Mouse (Mus musculus) embryonic facial prominence, embryonic 14.5 days (tissue): ENCODE measurements at regions not wholly inside any gene's neighbourhood (a gene's known extent, or its start where the extent isn't known, plus 50 kb on each side); places are given as distances from the start of the nearest gene placed in this dataset.
A peak's percentile ranks its signal among the peaks of the same experiment; 100 is the strongest.

Experiments
- ATAC-seq: fragments of 200-750 bp; cut with Nextera tagmentation; 2 replicates; pipeline ENCODE4 v1.8.0; 2017; ENCODE audit warnings: low read depth, moderate number of reproducible peaks, moderate TSS enrichment
- DNase-seq: peaks from one replicate; pipeline ENCODE4 v3.0.0-alpha.2; 2015; ENCODE audit warnings: low spot score
- H3K27ac ChIP-seq: fragments of 300-500 bp; sonication (generic); replicated peaks from 2 replicates; pipeline ENCODE4 v1.5.1; 2014; ENCODE audit warnings: low read depth, mild to moderate bottlenecking, low read length, moderate library complexity
- H3K27me3 ChIP-seq: fragments of 300-500 bp; sonication (generic); replicated peaks from 2 replicates; pipeline ENCODE4 v1.6.1; 2014; ENCODE audit warnings: low read length; ENCODE audit not compliant: control insufficient read depth, insufficient read depth
- H3K36me3 ChIP-seq: fragments of 300-500 bp; sonication (generic); 2 replicates; pipeline ENCODE4 v1.6.1; 2014; ENCODE audit warnings: low read length, mixed read lengths; ENCODE audit not compliant: control insufficient read depth, insufficient read depth
- H3K4me1 ChIP-seq: fragments of 300-500 bp; sonication (generic); 2 replicates; pipeline ENCODE4 v1.6.1; 2014; ENCODE audit warnings: antibody characterized with exemption, low read length; ENCODE audit not compliant: control insufficient read depth, insufficient read depth
- H3K4me2 ChIP-seq: fragments of 300-500 bp; sonication (generic); 2 replicates; pipeline ENCODE4 v1.6.1; 2014; ENCODE audit warnings: low read depth, mild to moderate bottlenecking, low read length, moderate library complexity, mixed read lengths
- H3K4me3 ChIP-seq: fragments of 300-500 bp; sonication (generic); 2 replicates; pipeline ENCODE4 v1.5.1; 2014; ENCODE audit warnings: low read depth, mild to moderate bottlenecking, low read length
- H3K9ac ChIP-seq: fragments of 300-500 bp; sonication (generic); 2 replicates; pipeline ENCODE4 v1.6.1; 2014; ENCODE audit warnings: low read depth, mild to moderate bottlenecking, low read length, moderate library complexity, mixed read lengths
- H3K9me3 ChIP-seq: fragments of 300-500 bp; sonication (generic); 2 replicates; pipeline ENCODE4 v1.6.1; 2016; ENCODE audit warnings: low read length; ENCODE audit not compliant: control insufficient read depth
- WGBS: fragments of 180-500 bp; shearing (Covaris S2); extraction: QIAGEN DNeasy Blood & Tissue Kit; methylation state at CpG from one replicate; pipeline ENCODE4 v1.1.7; 2014; 5-methylcytosine and 5-hydroxymethylcytosine counted together

DNA sequence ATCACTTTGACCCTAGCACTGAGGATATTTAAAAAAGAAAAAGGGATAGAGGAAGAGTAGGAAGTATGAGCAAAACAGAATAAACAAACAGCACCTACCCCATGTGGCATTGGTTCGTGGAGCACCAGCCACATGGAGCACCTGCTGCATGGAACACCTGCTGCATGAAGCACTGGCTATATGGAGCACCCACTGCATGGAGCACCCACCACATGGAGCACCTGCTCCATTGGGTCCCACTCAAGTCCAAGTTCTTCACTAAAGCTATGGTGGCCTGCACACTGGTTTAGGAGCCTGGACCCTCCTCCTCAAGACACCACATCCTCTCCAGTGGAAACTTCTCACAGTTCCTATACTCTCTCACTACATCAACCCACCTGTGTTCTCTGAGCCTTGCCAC lies 166.4 kb upstream of the Zmiz1 start:
- ATAC-seq = no peak
- no peaks in the 10 kb centered on the region for H3K9me3 ChIP-seq

DNA sequence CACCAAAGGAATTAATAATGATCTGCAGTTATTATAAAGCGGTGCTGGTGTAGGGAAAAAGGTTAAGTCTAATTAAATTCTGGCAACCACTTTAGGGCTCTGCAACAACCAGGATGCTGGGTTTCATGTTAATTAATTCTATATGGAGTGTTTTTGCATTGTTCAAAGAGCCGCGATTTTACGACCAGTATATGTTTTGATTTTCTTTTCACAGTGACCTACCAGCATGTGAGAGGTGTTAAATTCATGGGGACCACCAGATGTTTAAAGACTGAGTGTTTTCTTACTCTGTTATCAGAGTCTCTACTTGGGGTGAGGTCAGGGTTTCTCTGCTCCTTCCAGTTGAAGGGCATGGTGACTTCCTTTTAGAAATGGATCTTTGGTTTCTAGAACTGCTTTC lies 164.8 kb upstream of the Zmiz1 start:
- no peaks in the 10 kb centered on the region for H3K9me3 ChIP-seq
- no peaks in the 10 kb centered on the region for H3K4me1 ChIP-seq
- no peak overlapping the region for H3K4me3 ChIP-seq
- H3K9ac ChIP-seq = no peak overlapping the region
- H3K4me2 ChIP-seq = no peak overlapping the region
- WGBS = 71% methylated on average over 4 of the region's 4 CpGs
- DNase-seq = no peak
- ATAC-seq = no peak
- H3K27ac ChIP-seq = no peak overlapping the region
- H3K36me3 ChIP-seq = no peaks in the 10 kb centered on the region
- H3K27me3 ChIP-seq = no peaks in the 10 kb centered on the region

More for the DNA sequence above, 166.4 kb upstream of the Zmiz1 start:
- H3K36me3 ChIP-seq = no peaks in the 10 kb centered on the region
- no peaks in the 10 kb centered on the region for H3K27me3 ChIP-seq
- no peak overlapping the region for H3K4me2 ChIP-seq
- H3K4me3 ChIP-seq = no peak overlapping the region
- DNase-seq = no peak
- no peak overlapping the region for H3K27ac ChIP-seq
- H3K9ac ChIP-seq = no peak overlapping the region
- no peaks in the 10 kb centered on the region for H3K4me1 ChIP-seq
- WGBS = 52% methylated on average over 1 of the region's 1 CpGs

GRCm38 (mm10) chr14:25295688-25296350 lies 163.2 kb upstream of the Zmiz1 start:
- Histone ChIP-seq H3K27ac (no peak overlapping the region), H3K36me3 (no peaks in the 10 kb centered on the region), H3K4me1 (no peaks in the 10 kb centered on the region), H3K9ac (no peak overlapping the region), H3K27me3 (no peaks in the 10 kb centered on the region), H3K4me3 (no peak overlapping the region), H3K9me3 (no peaks in the 10 kb centered on the region), H3K4me2 (no peak overlapping the region)
- 42% methylated on average over 4 of the region's 5 CpGs for WGBS
- no peak for DNase-seq
- ATAC-seq = no peak

DNA sequence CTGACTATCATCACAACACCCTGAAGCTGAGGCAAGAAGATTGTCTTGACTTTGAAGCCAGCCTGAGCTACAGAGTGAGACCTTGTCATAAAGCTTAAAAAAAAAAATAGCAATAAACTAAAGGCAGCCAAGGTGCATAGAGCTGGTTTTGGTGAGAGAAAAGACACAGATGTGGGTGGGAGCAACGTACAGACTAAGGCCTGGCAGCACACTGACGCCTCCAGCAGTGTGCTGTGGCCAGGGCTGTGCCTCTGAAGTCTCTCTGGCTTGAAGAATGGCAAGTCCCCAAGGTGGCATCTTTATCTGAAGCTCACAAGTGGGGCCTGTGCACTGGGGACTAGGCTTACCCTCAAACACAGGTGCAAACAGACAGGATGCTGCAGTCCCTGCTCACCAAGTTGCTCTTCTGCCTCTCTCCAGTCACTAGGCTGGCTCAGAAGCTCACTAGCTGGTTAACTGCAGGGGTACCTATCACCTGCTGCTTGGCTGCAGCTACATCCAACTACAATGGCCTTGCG lies 159.3 kb upstream of the Zmiz1 start:
- Histone ChIP-seq H3K9me3 (no peaks in the 10 kb centered on the region), H3K27ac (no peak overlapping the region), H3K27me3 (no peaks in the 10 kb centered on the region), H3K9ac (no peak overlapping the region), H3K4me1 (peaks cover 12% of the 10 kb centered on the region), H3K4me3 (no peak overlapping the region), H3K36me3 (no peaks in the 10 kb centered on the region), H3K4me2 (no peak overlapping the region)
- WGBS = 90% methylated on average over 3 of the region's 3 CpGs
- DNase-seq (no peak), ATAC-seq (no peak)

- Histone ChIP-seq H3K27ac (no peak overlapping the region), H3K36me3 (no peaks in the 10 kb centered on the region), H3K4me3 (no peak overlapping the region), H3K9me3 (no peaks in the 10 kb centered on the region), H3K4me1 (peaks cover 14% of the 10 kb centered on the region), H3K9ac (no peak overlapping the region), H3K4me2 (no peak overlapping the region), H3K27me3 (no peaks in the 10 kb centered on the region)
- WGBS = 53% methylated on average over 9 of the region's 9 CpGs
- ATAC-seq (peak; percentile 55; the same call in 1 of the 2 replicates), DNase-seq (no peak)
Observed at GRCm38 (mm10) chr14:25301336-25302031, 157.5 kb upstream of the Zmiz1 start.

- Histone ChIP-seq H3K36me3 (no peaks in the 10 kb centered on the region), H3K27me3 (no peaks in the 10 kb centered on the region), H3K4me2 (no peak overlapping the region), H3K27ac (peak overlapping the region; percentile 63), H3K4me1 (peaks cover 14% of the 10 kb centered on the region), H3K9ac (peak overlapping the region; percentile 9; the same call in 1 of the 2 replicates), H3K4me3 (no peak overlapping the region), H3K9me3 (no peaks in the 10 kb centered on the region)
- 19% methylated on average over 9 of the region's 9 CpGs for WGBS
- ATAC-seq (no peak), DNase-seq (peak; percentile 59)
Observed at GRCm38 (mm10) chr14:25304391-25304851, 154.6 kb upstream of the Zmiz1 start.

GRCm38 (mm10) chr14:25306166-25306565 lies 152.8 kb upstream of the Zmiz1 start:
- DNase-seq = no peak
- Histone ChIP-seq H3K27ac (no peak overlapping the region), H3K4me1 (peaks cover 22% of the 10 kb centered on the region), H3K36me3 (no peaks in the 10 kb centered on the region), H3K4me2 (no peak overlapping the region), H3K27me3 (no peaks in the 10 kb centered on the region), H3K9ac (no peak overlapping the region), H3K4me3 (no peak overlapping the region), H3K9me3 (no peaks in the 10 kb centered on the region)
- ATAC-seq = no peak
- WGBS = 48% methylated on average over 7 of the region's 7 CpGs

- peaks cover 27% of the 10 kb centered on the region for H3K4me1 ChIP-seq
- no peak overlapping the region for H3K27ac ChIP-seq
- no peak for ATAC-seq
- H3K9me3 ChIP-seq = no peaks in the 10 kb centered on the region
- no peak overlapping the region for H3K4me2 ChIP-seq
- no peak for DNase-seq
- H3K4me3 ChIP-seq = no peak overlapping the region
- H3K27me3 ChIP-seq = no peaks in the 10 kb centered on the region
- WGBS = 70% methylated on average over 3 of the region's 3 CpGs
- H3K9ac ChIP-seq = no peak overlapping the region
- no peaks in the 10 kb centered on the region for H3K36me3 ChIP-seq
Observed at GRCm38 (mm10) chr14:25306961-25307654, 151.9 kb upstream of the Zmiz1 start.
